Comparison of ENCODE assay signal across 11 mouse cellular contexts in genomic region chr10:86389913-86390312, GRCm38 (mm10).
DNase-seq lines count a peak whose midpoint lies in the region; ATAC-seq lines count a peak whose summit lies in the region.
"Had no signal": no experiment of that assay in that cellular context is flagged by ENCODE, and none has a peak within 500 bp of the region (broad histone marks: within the 10 kb centered on the region; RNA-seq: fewer than 3 reads in every experiment).

No protein-coding gene starts in this region.

- DNase-seq in heart, adult 18-20 months, result peak; percentile 55 to 68
- DNase-seq in 3T3-L1 (ENCODE audit: low read depth, low spot score), result peak; percentile 25
- DNase-seq in fibroblast of lung, adult 2 months (ENCODE audit: low read depth), result peak; percentile 89
- peak; percentile 21 for DNase-seq in lung, postnatal 14 days
- DNase-seq in gastrocnemius, postnatal 10 days, result no peak
- DNase-seq in urinary bladder, postnatal 14 days (ENCODE audit: low spot score), result no peak
- DNase-seq: gastrocnemius, postnatal 36 days had no signal

- H3K27ac ChIP-seq in heart, embryonic 12.5 days (ENCODE audit: poor library complexity, severe bottlenecking), result no peak overlapping the region
- H3K27ac ChIP-seq: limb, embryonic 12.5 days; macrophage had no signal

- ATAC-seq in heart, embryonic 12.5 days (ENCODE audit: insufficient number of reproducible peaks, low FRiP score), result no peak
- ATAC-seq in megakaryocyte, adult 5-6 weeks (ENCODE audit: poor library complexity, severe bottlenecking), result no peak

- 0 out of 2 replicates have a peak, but pooled peaks cover 3% of the 10 kb centered on the region for H3K9me3 ChIP-seq in heart, embryonic 12.5 days (replicated peaks)

- no peak overlapping the region for H3K4me3 ChIP-seq in heart, embryonic 12.5 days
- H3K4me3 ChIP-seq: limb, embryonic 12.5 days had no signal

- no peak overlapping the region for H3K4me2 ChIP-seq in heart, embryonic 12.5 days
- H3K4me2 ChIP-seq: limb, embryonic 12.5 days had no signal

- H3K9ac ChIP-seq in heart, embryonic 12.5 days, result no peak overlapping the region
- H3K9ac ChIP-seq: limb, embryonic 12.5 days had no signal

- peaks cover 26% of the 10 kb centered on the region for H3K4me1 ChIP-seq in heart, embryonic 12.5 days (replicated peaks)

- 62% methylated on average over 2 of the region's 2 CpGs for WGBS in heart, embryonic 12.5 days

- no peaks in the 10 kb centered on the region for H3K27me3 ChIP-seq in heart, embryonic 12.5 days (replicated peaks)
- H3K27me3 ChIP-seq: limb, embryonic 12.5 days had no signal

- no peaks in the 10 kb centered on the region for H3K36me3 ChIP-seq in heart, embryonic 12.5 days
- H3K36me3 ChIP-seq: limb, embryonic 12.5 days had no signal

Comparison
In these comparisons a context has a peak if more than half of its experiments do, and no peak if none do; other contexts are left out.
1. DNase-seq: peak in heart, adult 18-20 months (2 of 2), 3T3-L1 (single experiment), fibroblast of lung, adult 2 months (single experiment) and lung, postnatal 14 days (single experiment); none in gastrocnemius, postnatal 10 days (single experiment) and urinary bladder, postnatal 14 days (single experiment).